In genomic region chr1:182522961-182523360, GRCm38 (mm10) we compare ENCODE assay signal across 25 mouse cellular contexts. TPM values are rescaled to one million over a fixed set of nuclear protein-coding genes. Genes with fewer than 3 reads are reported as not detected.
DNase-seq lines count a peak whose midpoint lies in the region; ATAC-seq and TF ChIP-seq lines count a peak whose summit lies in the region.
"Had no signal": no experiment of that assay in that cellular context is flagged by ENCODE, and none has a peak within 500 bp of the region (broad histone marks: within the 10 kb centered on the region; RNA-seq: fewer than 3 reads in every experiment).

No protein-coding gene starts in this region.

- no peaks in the 10 kb centered on the region for H3K36me3 ChIP-seq in forebrain, embryonic 11.5 days (ENCODE audit: control insufficient read depth, insufficient read depth, low read length)
- H3K36me3 ChIP-seq in forebrain, embryonic 16.5 days (ENCODE audit: control insufficient read depth, insufficient read depth), result no peaks in the 10 kb centered on the region
- H3K36me3 ChIP-seq in liver, embryonic 11.5 days (ENCODE audit: control insufficient read depth, insufficient read depth, low read length), result no peaks in the 10 kb centered on the region
- H3K36me3 ChIP-seq in liver, postnatal 0 days (replicated peaks; ENCODE audit: insufficient read depth, low read length), result no peaks in the 10 kb centered on the region
- no peaks in the 10 kb centered on the region for H3K36me3 ChIP-seq in embryonic facial prominence, embryonic 10.5 days (replicated peaks)
- H3K36me3 ChIP-seq: embryonic facial prominence, embryonic 12.5 days; forebrain, embryonic 12.5 days; G1E had no signal

- ATAC-seq in forebrain, embryonic 11.5 days (replicated peaks; ENCODE audit: low FRiP score), result no peak
- ATAC-seq in forebrain, embryonic 16.5 days, result no peak
- ATAC-seq in liver, embryonic 11.5 days (replicated peaks; ENCODE audit: low FRiP score), result no peak
- no peak for ATAC-seq in liver, postnatal 0 days
- ATAC-seq: activated CD4-positive, CD25-positive, alpha-beta regulatory T cell, adult 4 months; CD4-positive, CD25-positive, alpha-beta regulatory T cell, adult 4 months; forebrain, embryonic 14.5 days; forebrain, postnatal 0 days; Patski had no signal

- no peak for TF ChIP-seq EP300 in liver, postnatal 0 days (IDR thresholded peaks at IDR 0.05; ENCODE audit: low read depth)

- H3K9ac ChIP-seq in forebrain, embryonic 11.5 days (ENCODE audit: low read length), result no peak overlapping the region
- H3K9ac ChIP-seq in forebrain, embryonic 16.5 days (replicated peaks; ENCODE audit: low read depth, low read length), result no peak overlapping the region
- no peak overlapping the region for H3K9ac ChIP-seq in liver, embryonic 11.5 days (ENCODE audit: low read depth, low read length)
- H3K9ac ChIP-seq in liver, postnatal 0 days (replicated peaks), result no peak overlapping the region
- H3K9ac ChIP-seq: embryonic facial prominence, embryonic 12.5 days; forebrain, embryonic 12.5 days; forebrain, postnatal 0 days had no signal

- no peak overlapping the region for H3K4me2 ChIP-seq in forebrain, embryonic 11.5 days (ENCODE audit: low read depth, low read length, severe bottlenecking)
- no peak overlapping the region for H3K4me2 ChIP-seq in forebrain, embryonic 16.5 days (ENCODE audit: low read length)
- H3K4me2 ChIP-seq in liver, embryonic 11.5 days, result no peak overlapping the region
- H3K4me2 ChIP-seq in liver, postnatal 0 days (ENCODE audit: low read depth, low read length), result no peak overlapping the region
- H3K4me2 ChIP-seq: embryonic facial prominence, embryonic 12.5 days; forebrain, embryonic 12.5 days had no signal

- no peaks in the 10 kb centered on the region for H3K9me3 ChIP-seq in forebrain, embryonic 11.5 days (ENCODE audit: control insufficient read depth, low read length)
- no peaks in the 10 kb centered on the region for H3K9me3 ChIP-seq in forebrain, embryonic 16.5 days (ENCODE audit: control insufficient read depth, low read length)
- H3K9me3 ChIP-seq in liver, embryonic 11.5 days (ENCODE audit: control insufficient read depth, low read length), result no peaks in the 10 kb centered on the region
- no peaks in the 10 kb centered on the region for H3K9me3 ChIP-seq in liver, postnatal 0 days (ENCODE audit: low read length)
- no peaks in the 10 kb centered on the region for H3K9me3 ChIP-seq in embryonic facial prominence, embryonic 10.5 days
- H3K9me3 ChIP-seq: embryonic facial prominence, embryonic 12.5 days; forebrain, embryonic 12.5 days; G1E had no signal

- peaks cover 2% of the 10 kb centered on the region; the same call in 1 of the 2 replicates for H3K4me1 ChIP-seq in forebrain, embryonic 11.5 days (replicated peaks; ENCODE audit: control insufficient read depth, insufficient read depth, low read length)
- peaks cover 5% of the 10 kb centered on the region for H3K4me1 ChIP-seq in forebrain, embryonic 16.5 days (replicated peaks; ENCODE audit: control insufficient read depth, insufficient read depth, low read length)
- H3K4me1 ChIP-seq in liver, embryonic 11.5 days (replicated peaks; ENCODE audit: control insufficient read depth, insufficient read depth, low read length), result peaks cover 1% of the 10 kb centered on the region; the same call in 1 of the 2 replicates
- H3K4me1 ChIP-seq in liver, postnatal 0 days (ENCODE audit: insufficient read depth), result peaks cover 12% of the 10 kb centered on the region
- H3K4me1 ChIP-seq in embryonic facial prominence, embryonic 10.5 days, result peaks cover 43% of the 10 kb centered on the region

- H3K27me3 ChIP-seq in forebrain, embryonic 11.5 days (ENCODE audit: control insufficient read depth, insufficient read depth, low read length), result peaks cover 11% of the 10 kb centered on the region; the same call in 1 of the 2 replicates
- 0 out of 2 replicates have a peak, but pooled peaks cover 2% of the 10 kb centered on the region for H3K27me3 ChIP-seq in forebrain, embryonic 16.5 days (replicated peaks; ENCODE audit: control insufficient read depth, insufficient read depth, low read length)
- peaks cover 4% of the 10 kb centered on the region for H3K27me3 ChIP-seq in liver, embryonic 11.5 days (replicated peaks; ENCODE audit: control insufficient read depth, insufficient read depth, low read length)
- H3K27me3 ChIP-seq in liver, postnatal 0 days (ENCODE audit: insufficient read depth, low read length), result no peaks in the 10 kb centered on the region; the same call in 1 of the 2 replicates
- H3K27me3 ChIP-seq in embryonic facial prominence, embryonic 10.5 days (replicated peaks; ENCODE audit: low read depth, poor library complexity, severe bottlenecking), result peaks cover 37% of the 10 kb centered on the region
- H3K27me3 ChIP-seq: Patski had no signal

- H3K27ac ChIP-seq in forebrain, embryonic 11.5 days (ENCODE audit: low read depth, low read length), result no peak overlapping the region
- H3K27ac ChIP-seq in forebrain, embryonic 16.5 days (ENCODE audit: low read length), result no peak overlapping the region
- H3K27ac ChIP-seq in liver, embryonic 11.5 days (ENCODE audit: low read depth, low read length), result no peak overlapping the region
- H3K27ac ChIP-seq in liver, postnatal 0 days (ENCODE audit: low read depth), result no peak overlapping the region
- H3K27ac ChIP-seq in embryonic facial prominence, embryonic 10.5 days (replicated peaks), result no peak overlapping the region
- H3K27ac ChIP-seq: forebrain, embryonic 12.5 days had no signal

- peak; percentile 35 for DNase-seq in forebrain, embryonic 11.5 days (ENCODE audit: low spot score)
- DNase-seq in liver, embryonic 11.5 days (ENCODE audit: low spot score), result peak; percentile 14
- DNase-seq in liver, postnatal 0 days, result no peak
- peak; percentile 2 for DNase-seq in urinary bladder, adult 2 months (ENCODE audit: low spot score)
- no peak for DNase-seq in urinary bladder, postnatal 25 days (ENCODE audit: low spot score)
- DNase-seq in embryonic facial prominence, embryonic 10.5 days (ENCODE audit: low spot score), result peak; percentile 3
- DNase-seq in spleen, adult 12 weeks (ENCODE audit: low spot score), result no peak
- DNase-seq: adrenal gland, adult 2 months; adrenal gland, postnatal 10 days; adrenal gland, postnatal 25 days; B cell, adult 2 months; cerebellum, adult 11-12 months; cerebellum, adult 9-10 months; cerebellum, postnatal 10 days; cerebellum, postnatal 25 days; embryo, embryonic 11 days; forebrain, postnatal 0 days had no signal

- WGBS in forebrain, embryonic 11.5 days, result 83% methylated on average over 5 of the region's 5 CpGs
- WGBS in forebrain, embryonic 16.5 days, result 63% methylated on average over 5 of the region's 5 CpGs
- WGBS in liver, embryonic 11.5 days, result 81% methylated on average over 5 of the region's 5 CpGs
- WGBS in liver, postnatal 0 days (ENCODE audit: insufficient replicate concordance), result 67% methylated on average over 5 of the region's 5 CpGs
- 81% methylated on average over 5 of the region's 5 CpGs for WGBS in embryonic facial prominence, embryonic 10.5 days

- no peak overlapping the region for H3K4me3 ChIP-seq in forebrain, embryonic 11.5 days (ENCODE audit: low read depth, low read length)
- H3K4me3 ChIP-seq in forebrain, embryonic 16.5 days (replicated peaks; ENCODE audit: low read length), result no peak overlapping the region
- H3K4me3 ChIP-seq in liver, embryonic 11.5 days (ENCODE audit: low read depth, low read length), result no peak overlapping the region
- no peak overlapping the region for H3K4me3 ChIP-seq in liver, postnatal 0 days (ENCODE audit: low read depth, low read length)
- no peak overlapping the region for H3K4me3 ChIP-seq in embryonic facial prominence, embryonic 10.5 days
- H3K4me3 ChIP-seq: embryonic facial prominence, embryonic 12.5 days; forebrain, embryonic 12.5 days had no signal

- TF ChIP-seq CTCF in liver, postnatal 0 days (IDR thresholded peaks at IDR 0.05; ENCODE audit: low read depth), result no peak

RNA-seq across cellular contexts. Expression of gene Capn2, which starts 5.6 kb away (rescaled TPM):
- polyA plus RNA-seq in forebrain, embryonic 11.5 days (2014; fragmentation: Nextera tagmentation; extraction: Ambion mirVana), result 90.8 and 91.6 TPM in 2 replicates
- polyA plus RNA-seq in forebrain, embryonic 16.5 days (2015; fragmentation: Nextera tagmentation; extraction: Ambion mirVana), result 70.3 and 76.2 TPM in 2 replicates
- 49.5 and 51.4 TPM in 2 replicates for polyA plus RNA-seq in liver, embryonic 11.5 days (2014; fragmentation: Nextera tagmentation; extraction: Ambion mirVana)
- polyA plus RNA-seq in liver, postnatal 0 days (2015; fragmentation: Nextera tagmentation; extraction: Ambion mirVana), result 20.6 and 23.6 TPM in 2 replicates
- 98.2 and 103 TPM in 2 replicates for polyA plus RNA-seq in urinary bladder, adult 2 months (2012; rRNA removed)
- polyA plus RNA-seq in embryonic facial prominence, embryonic 10.5 days (2016; fragmentation: Nextera tagmentation; extraction: Ambion mirVana), result 75.1 and 84.8 TPM in 2 replicates
- polyA plus RNA-seq: G1E had no signal

RNA-seq across cellular contexts. Expression of gene Capn8, which starts 41.8 kb away (rescaled TPM):
- polyA plus RNA-seq in forebrain, embryonic 11.5 days (2014; fragmentation: Nextera tagmentation; extraction: Ambion mirVana), result 0.08 TPM in 1 of 2 replicates, not detected in the other
- 0.14 TPM in 1 of 2 replicates, not detected in the other for polyA plus RNA-seq in forebrain, embryonic 16.5 days (2015; fragmentation: Nextera tagmentation; extraction: Ambion mirVana)
- polyA plus RNA-seq in liver, embryonic 11.5 days (2014; fragmentation: Nextera tagmentation; extraction: Ambion mirVana), result not detected in 2 replicates
- 0.06 TPM in 1 of 2 replicates, not detected in the other for polyA plus RNA-seq in liver, postnatal 0 days (2015; fragmentation: Nextera tagmentation; extraction: Ambion mirVana)
- 0.07 and 0.09 TPM in 2 replicates for polyA plus RNA-seq in urinary bladder, adult 2 months (2012; rRNA removed)
- polyA plus RNA-seq in embryonic facial prominence, embryonic 10.5 days (2016; fragmentation: Nextera tagmentation; extraction: Ambion mirVana), result not detected in 2 replicates
- polyA plus RNA-seq: adrenal gland, adult 2 months; CD4-positive, CD25-positive, alpha-beta regulatory T cell, adult 4 months; G1E had no signal

Comparison
In these comparisons a context has a peak if more than half of its experiments do, and no peak if none do; other contexts are left out.
1. DNase-seq: peak in forebrain, embryonic 11.5 days (single experiment), liver, embryonic 11.5 days (single experiment), urinary bladder, adult 2 months (single experiment) and embryonic facial prominence, embryonic 10.5 days (single experiment); none in liver, postnatal 0 days (single experiment), urinary bladder, postnatal 25 days (single experiment) and spleen, adult 12 weeks (single experiment).